Mouse (Mus musculus): ENCODE results near the gene Map4k2. TPM values are rescaled to one million over a fixed set of nuclear protein-coding genes. Genes with fewer than 3 reads are reported as not detected.

The Map4k2 gene
- total and polyA plus RNA-seq, 3 experiments: 55.5 to 119 (median 95.2) TPM

DNA sequence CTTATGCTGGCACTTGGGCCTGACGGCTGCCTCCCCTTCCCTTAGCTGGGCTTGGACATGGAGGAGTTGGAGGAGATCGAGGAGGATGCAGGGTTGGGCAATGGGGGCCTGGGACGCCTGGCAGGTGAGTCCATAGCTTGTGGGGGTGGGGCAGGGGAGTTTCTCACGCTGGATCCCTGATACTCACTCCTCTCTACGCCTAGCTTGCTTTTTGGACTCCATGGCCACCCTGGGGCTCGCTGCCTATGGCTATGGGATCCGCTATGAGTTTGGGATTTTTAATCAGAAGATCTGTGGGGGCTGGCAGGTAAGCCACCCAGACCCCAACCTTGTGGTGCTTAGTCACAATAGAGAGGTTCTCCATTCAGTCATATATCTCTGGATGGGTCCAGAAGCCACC, 44.9 kb downstream of the Map4k2 start:
- Histone ChIP-seq H3K4me1 (ENCODE audit: control insufficient read depth in 1 of 2, insufficient read depth in 2 of 2) (peaks cover 9 to 12% of the 10 kb centered on the region in 2 experiments), H3K36me3 (replicated peaks in 1 of 2; ENCODE audit: control insufficient read depth in 1 of 2, insufficient read depth in 1 of 2, low read length in 1 of 2) (peaks cover 0 to 40% of the 10 kb centered on the region in 2 experiments), H3K9ac (ENCODE audit: insufficient read depth, low read depth) (no peak overlapping the region), H3K27me3 (replicated peaks) (no peaks in the 10 kb centered on the region), H3K79me2 (replicated peaks; ENCODE audit: control insufficient read depth, extremely low read depth, insufficient read depth, poor library complexity, severe bottlenecking) (no peaks in the 10 kb centered on the region), H3K4me2 (ENCODE audit: insufficient read depth, low read depth, poor library complexity, severe bottlenecking) (no peak overlapping the region), H3K4me3 (replicated peaks in 1 of 3; ENCODE audit: low read depth in 2 of 3, low read length in 2 of 3, poor library complexity in 1 of 3) (no peak overlapping the region), H3K9me3 (replicated peaks; ENCODE audit: low read length) (no peaks in the 10 kb centered on the region), H3K27ac (ENCODE audit: insufficient read depth, low read depth) (no peak overlapping the region)
- TF ChIP-seq ZC3H11A (IDR thresholded peaks at IDR 0.05; ENCODE audit: low read depth, low read length) (no peak), ZKSCAN1 (IDR thresholded peaks at IDR 0.05; ENCODE audit: borderline replicate concordance, low read depth, low read length) (no peak), USF2 (conservative IDR thresholded peaks at IDR 0.05; ENCODE audit: low read depth, low read length) (no peak)
- no peak for DNase-seq (ENCODE audit: extremely low read depth)
- in situ Hi-C loops (cut with MboI; ENCODE audit: low pct_ligation_motif_present, low pct_unique_long_range_greater_than_20kb, low sequenced_read_pairs): no loop called here
- dilution Hi-C loops (cut with MboI; ENCODE audit: extremely low pct_ligation_motif_present, extremely low pct_unique_long_range_greater_than_20kb, low sequenced_read_pairs): no loop called here

DNA sequence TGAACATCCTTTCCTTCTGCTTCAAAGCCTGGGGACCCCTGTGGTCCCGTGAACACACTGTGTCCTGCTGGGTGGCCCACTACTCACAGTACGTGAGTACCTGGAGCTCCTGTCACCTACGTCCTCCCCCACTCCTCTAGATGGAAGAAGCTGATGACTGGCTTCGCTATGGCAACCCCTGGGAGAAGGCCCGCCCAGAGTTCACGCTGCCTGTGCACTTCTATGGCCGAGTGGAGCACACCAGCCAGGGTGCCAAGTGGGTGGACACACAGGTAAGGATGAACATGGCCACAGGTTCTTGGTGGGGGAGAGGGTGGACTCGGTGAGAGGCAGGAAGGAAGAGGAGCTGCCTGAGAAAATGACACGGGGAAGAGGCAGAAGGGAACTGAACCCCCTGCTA, 45.3 kb downstream of the Map4k2 start:
- peaks cover 0 to 37% of the 10 kb centered on the region in 2 experiments for H3K36me3 ChIP-seq (replicated peaks in 1 of 2; ENCODE audit: control insufficient read depth in 1 of 2, insufficient read depth in 1 of 2, low read length in 1 of 2)
- peaks cover 9 to 12% of the 10 kb centered on the region in 2 experiments for H3K4me1 ChIP-seq (ENCODE audit: control insufficient read depth in 1 of 2, insufficient read depth in 2 of 2)
- H3K27ac ChIP-seq (ENCODE audit: insufficient read depth, low read depth): no peak overlapping the region
- no peak overlapping the region for H3K9ac ChIP-seq (ENCODE audit: insufficient read depth, low read depth)
- DNase-seq (ENCODE audit: extremely low read depth): no peak
- H3K4me3 ChIP-seq (replicated peaks in 1 of 3; ENCODE audit: low read depth in 2 of 3, low read length in 2 of 3, poor library complexity in 1 of 3): no peak overlapping the region
- H3K27me3 ChIP-seq (replicated peaks): no peaks in the 10 kb centered on the region
- dilution Hi-C loops (cut with MboI; ENCODE audit: extremely low pct_ligation_motif_present, extremely low pct_unique_long_range_greater_than_20kb, low sequenced_read_pairs): no loop called here
- no peak overlapping the region for H3K4me2 ChIP-seq (ENCODE audit: insufficient read depth, low read depth, poor library complexity, severe bottlenecking)
- no peaks in the 10 kb centered on the region for H3K9me3 ChIP-seq (replicated peaks; ENCODE audit: low read length)
- in situ Hi-C loops (cut with MboI; ENCODE audit: low pct_ligation_motif_present, low pct_unique_long_range_greater_than_20kb, low sequenced_read_pairs): no loop called here
- TF ChIP-seq CTCF (conservative IDR thresholded peaks at IDR 0.05 in 1 of 2, IDR thresholded peaks at IDR 0.05 in 1 of 2; ENCODE audit: low read depth in 2 of 2, low read length in 2 of 2): no peak
- TF ChIP-seq ELF1 (IDR thresholded peaks at IDR 0.05; ENCODE audit: low read depth, low read length): no peak
- TF ChIP-seq TCF12 (IDR thresholded peaks at IDR 0.05; ENCODE audit: low read depth, low read length): no peak
- no peak for TF ChIP-seq MXI1 (IDR thresholded peaks at IDR 0.05; ENCODE audit: low read depth, low read length)
- TF ChIP-seq TBP (conservative IDR thresholded peaks at IDR 0.05; ENCODE audit: low read depth, low read length): no peak
- TF ChIP-seq POLR2A (IDR thresholded peaks at IDR 0.05; ENCODE audit: low read depth, low read length): no peak
- no peak for TF ChIP-seq BHLHE40 (IDR thresholded peaks at IDR 0.05; ENCODE audit: low read depth, low read length)
- no peak for TF ChIP-seq JUND (conservative IDR thresholded peaks at IDR 0.05; ENCODE audit: low read depth, low read length)
- TF ChIP-seq MYC (IDR thresholded peaks at IDR 0.05; ENCODE audit: low read depth, low read length): no peak
- TF ChIP-seq PAX5 (IDR thresholded peaks at IDR 0.05; ENCODE audit: low read length): no peak
- no peak for TF ChIP-seq UBTF (IDR thresholded peaks at IDR 0.05; ENCODE audit: low read depth, low read length)
- TF ChIP-seq USF1 (IDR thresholded peaks at IDR 0.05; ENCODE audit: low read depth, low read length): no peak
- no peak for TF ChIP-seq MEF2A (IDR thresholded peaks at IDR 0.05; ENCODE audit: borderline replicate concordance, low read depth, low read length)
- TF ChIP-seq EP300 (IDR thresholded peaks at IDR 0.05; ENCODE audit: low read length): no peak
- H3K79me2 ChIP-seq (replicated peaks; ENCODE audit: control insufficient read depth, extremely low read depth, insufficient read depth, poor library complexity, severe bottlenecking): no peaks in the 10 kb centered on the region
